Mouse (Mus musculus): ENCODE results near the gene Plekhm1.

DNA sequence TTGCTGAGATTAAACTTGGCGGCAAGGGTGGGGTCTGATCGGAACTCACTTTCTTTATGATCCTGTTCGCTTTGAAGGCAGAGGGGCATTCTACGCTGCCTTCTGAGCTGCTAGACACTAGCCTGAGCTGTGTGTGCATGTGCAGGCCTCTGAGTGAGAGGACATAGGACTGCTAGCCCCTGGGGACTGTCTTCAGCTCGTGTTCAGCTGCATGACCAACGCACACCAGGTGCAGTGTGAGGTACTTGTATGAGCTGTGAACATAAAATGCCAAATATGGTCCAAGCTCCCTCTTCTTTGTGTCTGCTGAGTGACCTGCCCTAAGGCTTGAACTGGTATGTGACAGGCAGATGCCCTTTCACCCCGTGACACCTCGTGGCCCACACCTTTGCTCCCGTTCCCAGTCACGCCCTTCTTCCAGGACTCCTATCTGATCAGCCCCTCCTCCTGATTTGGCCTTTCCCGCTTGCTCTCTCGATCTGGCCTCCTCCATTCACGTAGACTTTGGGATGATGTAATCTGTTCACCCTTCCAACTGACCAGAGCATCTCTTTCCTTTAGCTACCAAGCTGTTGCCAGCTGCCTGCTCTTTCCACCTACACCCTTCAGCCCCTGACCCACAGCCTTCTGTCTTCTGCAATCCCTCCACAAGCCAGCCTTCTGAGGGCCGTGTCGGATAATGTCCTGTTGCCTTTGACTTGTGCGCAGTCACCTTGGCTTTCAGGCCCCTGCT is 55.4 kb downstream of the Plekhm1 start:
- TF ChIP-seq CTCF (IDR thresholded peaks at IDR 0.05; ENCODE audit: control insufficient read depth, insufficient read depth, insufficient replicate concordance, low read depth, low read length) (no peak), POLR2A (IDR thresholded peaks at IDR 0.05; ENCODE audit: control insufficient read depth, low read depth, low read length) (no peak)
